Mouse (Mus musculus): ENCODE results near the gene Cass4.

- TF ChIP-seq USF1 (IDR thresholded peaks at IDR 0.05; ENCODE audit: low read depth) (peak; percentile 88), POLR2AphosphoS2 (IDR thresholded peaks at IDR 0.05; ENCODE audit: insufficient read length, low read depth) (no peak), POLR2A (IDR thresholded peaks at IDR 0.05; ENCODE audit: insufficient read length, low read depth) (no peak), TCF12 (IDR thresholded peaks at IDR 0.05; ENCODE audit: insufficient read depth, poor library complexity, severe bottlenecking) (no peak)
Measured at GRCm38 (mm10) chr2:172441176-172441575, 47.6 kb downstream of the Cass4 start.

Measured in myocyte (in vitro differentiated cells).